Mouse (Mus musculus) hindbrain, embryonic 14.5 days (tissue): Measurements from ENCODE around the gene Cers5. TPM values are rescaled to one million over a fixed set of nuclear protein-coding genes. Genes with fewer than 3 reads are reported as not detected.

Experiments
- ATAC-seq: fragments of 200-750 bp; cut with Nextera tagmentation; 2 replicates; pipeline ENCODE4 v1.8.0; 2017; ENCODE audit warnings: moderate number of reproducible peaks, mild to moderate bottlenecking, moderate TSS enrichment, moderate library complexity; ENCODE audit not compliant: low FRiP score
- DNase-seq: peaks from one replicate; pipeline ENCODE4 v3.0.0-alpha.2; 2015; ENCODE audit warnings: low spot score
- H3K27ac ChIP-seq: fragments of 300-500 bp; sonication (generic); 2 replicates; pipeline ENCODE4 v1.5.1; 2014; ENCODE audit warnings: mild to moderate bottlenecking, moderate library complexity
- H3K27me3 ChIP-seq: fragments of 300-500 bp; sonication (generic); 2 replicates; pipeline ENCODE4 v1.6.1; 2014; ENCODE audit warnings: mild to moderate bottlenecking, low read length, mixed read lengths; ENCODE audit not compliant: control insufficient read depth, insufficient read depth
- H3K36me3 ChIP-seq: fragments of 300-500 bp; sonication (generic); replicated peaks from 2 replicates; pipeline ENCODE4 v1.6.1; 2014; ENCODE audit not compliant: control insufficient read depth, insufficient read depth
- H3K4me1 ChIP-seq: fragments of 300-500 bp; sonication (generic); replicated peaks from 2 replicates; pipeline ENCODE4 v1.6.1; 2014; ENCODE audit warnings: antibody characterized with exemption, low read length, mixed read lengths; ENCODE audit not compliant: control insufficient read depth, insufficient read depth
- H3K4me2 ChIP-seq: fragments of 300-500 bp; sonication (generic); replicated peaks from 2 replicates; pipeline ENCODE4 v1.6.1; 2014; ENCODE audit warnings: mild to moderate bottlenecking, moderate library complexity
- H3K4me3 ChIP-seq: fragments of 300-500 bp; sonication (generic); replicated peaks from 2 replicates; pipeline ENCODE4 v1.5.1; 2014; ENCODE audit warnings: mild to moderate bottlenecking, low read length
- H3K9ac ChIP-seq: fragments of 300-500 bp; sonication (generic); 2 replicates; pipeline ENCODE4 v1.6.1; 2014
- H3K9me3 ChIP-seq: fragments of 300-500 bp; sonication (generic); 2 replicates; pipeline ENCODE4 v1.6.1; 2016; ENCODE audit warnings: low read length; ENCODE audit not compliant: control insufficient read depth
- WGBS: fragments of 180-500 bp; shearing (Covaris S2); extraction: QIAGEN DNeasy Blood & Tissue Kit; methylation state at CpG from one replicate; pipeline ENCODE4 v1.1.7; 2014; 5-methylcytosine and 5-hydroxymethylcytosine counted together
- polyA plus RNA-seq: library from polyadenylated mRNA; unstranded; fragments of >200 nt; fragmentation: Nextera tagmentation; extraction: Ambion mirVana; gene quantifications from 2 replicates; pipeline ENCODE4 v1.2.1, GENCODE M21; 2014

The Cers5 gene
- polyA plus RNA-seq, 1 experiment from 2014 or later, result 78.5 TPM

GRCm38 (mm10) chr15:99771601-99772276 is 946 bp downstream of the Cers5 start:
- under 1% methylated on average over 58 of the region's 59 CpGs for WGBS
- DNase-seq, result peak; percentile 41
- H3K27me3 ChIP-seq, result no peaks in the 10 kb centered on the region
- H3K4me1 ChIP-seq, result peaks cover 15% of the 10 kb centered on the region
- peak; percentile 79 for ATAC-seq
- peak overlapping the region; percentile 91 for H3K27ac ChIP-seq
- H3K9me3 ChIP-seq, result no peaks in the 10 kb centered on the region
- H3K4me2 ChIP-seq, result peak overlapping the region; percentile 52
- H3K9ac ChIP-seq, result peak overlapping the region; percentile 86
- H3K4me3 ChIP-seq, result peak overlapping the region; percentile 71
- no peaks in the 10 kb centered on the region for H3K36me3 ChIP-seq

DNA sequence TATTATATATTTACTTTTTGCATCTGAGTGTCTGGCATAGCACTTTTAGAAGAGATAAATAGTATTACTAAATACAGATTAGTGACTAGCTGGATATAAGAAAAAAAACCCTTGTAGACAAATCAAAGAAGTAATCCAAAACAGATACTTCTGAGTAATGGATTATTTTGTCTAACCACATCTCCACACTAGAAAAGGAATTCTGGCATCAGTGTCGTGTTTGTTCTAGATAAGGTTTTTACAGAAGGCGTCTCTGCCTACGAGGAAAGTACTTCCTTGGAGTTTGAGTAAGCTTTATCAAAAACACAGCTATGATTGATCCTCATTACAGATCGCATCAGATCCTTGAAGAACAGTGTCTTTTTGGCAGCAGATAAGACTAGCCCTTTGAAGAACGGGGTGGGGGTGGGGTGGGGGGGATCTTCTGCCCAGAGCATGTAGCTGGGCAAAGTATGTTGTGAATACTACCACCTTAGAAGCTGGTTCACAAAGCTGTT is 1.6 kb downstream of the Cers5 start:
- Histone ChIP-seq H3K4me3 (peak overlapping the region; percentile 71), H3K27ac (no peak overlapping the region), H3K9ac (peak overlapping the region; percentile 86), H3K9me3 (no peaks in the 10 kb centered on the region), H3K4me2 (peak overlapping the region; percentile 52), H3K4me1 (peaks cover 15% of the 10 kb centered on the region), H3K27me3 (no peaks in the 10 kb centered on the region), H3K36me3 (no peaks in the 10 kb centered on the region)
- DNase-seq (no peak), ATAC-seq (no peak)
- WGBS, result 34% methylated on average over 5 of the region's 5 CpGs

DNA sequence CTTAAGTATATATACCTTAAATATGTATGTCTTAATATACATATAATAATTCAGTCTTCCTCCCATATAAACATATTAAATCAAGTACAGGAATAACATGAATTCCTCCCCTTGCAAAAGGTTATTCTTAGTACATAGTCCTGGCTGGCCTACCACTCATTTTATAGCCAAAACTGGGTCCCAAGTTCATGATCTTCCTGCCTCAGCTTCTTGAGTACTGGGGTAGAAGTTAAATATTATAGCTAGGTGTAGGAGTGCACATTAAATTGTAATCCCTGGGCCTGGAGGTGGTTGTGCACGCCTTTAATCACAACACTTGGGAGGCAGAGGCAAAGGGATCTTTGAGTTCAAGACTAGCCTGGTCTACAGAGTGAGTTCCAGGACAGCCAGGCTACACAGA is 3.9 kb downstream of the Cers5 start:
- no peak for DNase-seq
- H3K9me3 ChIP-seq, result no peaks in the 10 kb centered on the region
- no peak for ATAC-seq
- no peak overlapping the region for H3K4me2 ChIP-seq
- WGBS, result 97% methylated on average over 1 of the region's 1 CpGs
- peaks cover 15% of the 10 kb centered on the region for H3K4me1 ChIP-seq
- H3K27ac ChIP-seq, result no peak overlapping the region
- H3K36me3 ChIP-seq, result no peaks in the 10 kb centered on the region
- H3K9ac ChIP-seq, result no peak overlapping the region
- H3K27me3 ChIP-seq, result no peaks in the 10 kb centered on the region
- H3K4me3 ChIP-seq, result no peak overlapping the region

DNA sequence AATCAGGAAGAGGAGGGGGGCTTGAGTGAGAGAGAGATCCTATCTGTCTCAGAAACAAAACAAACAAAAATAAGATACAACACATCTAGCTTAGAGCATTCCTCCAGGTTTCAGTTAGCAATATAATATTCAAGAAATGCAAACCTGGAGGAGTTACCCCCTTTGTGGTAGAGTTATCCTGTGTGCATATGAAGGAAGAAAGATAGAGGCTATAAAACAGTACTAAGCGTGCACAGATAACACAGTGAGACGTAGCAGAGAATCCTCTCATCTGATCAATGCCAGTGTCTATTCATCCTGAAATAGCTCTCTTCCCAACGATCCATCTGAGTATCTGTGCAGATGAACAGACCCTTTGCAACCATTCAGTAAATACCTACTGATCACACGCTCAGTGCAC is 5.2 kb downstream of the Cers5 start:
- DNase-seq (no peak), ATAC-seq (no peak)
- Histone ChIP-seq H3K27ac (no peak overlapping the region), H3K9me3 (no peaks in the 10 kb centered on the region), H3K27me3 (no peaks in the 10 kb centered on the region), H3K9ac (no peak overlapping the region), H3K4me2 (no peak overlapping the region), H3K4me1 (peaks cover 12% of the 10 kb centered on the region), H3K4me3 (no peak overlapping the region), H3K36me3 (no peaks in the 10 kb centered on the region)
- 88% methylated on average over 4 of the region's 4 CpGs for WGBS

- Histone ChIP-seq H3K36me3 (peaks cover 8% of the 10 kb centered on the region), H3K27ac (no peak overlapping the region), H3K4me3 (no peak overlapping the region), H3K4me2 (no peak overlapping the region), H3K27me3 (no peaks in the 10 kb centered on the region), H3K9ac (no peak overlapping the region), H3K9me3 (no peaks in the 10 kb centered on the region), H3K4me1 (no peaks in the 10 kb centered on the region)
- WGBS, result 79% methylated on average over 3 of the region's 3 CpGs
- DNase-seq (no peak), ATAC-seq (no peak)
Measured at GRCm38 (mm10) chr15:99754204-99754603, 18.5 kb downstream of the Cers5 start.

DNA sequence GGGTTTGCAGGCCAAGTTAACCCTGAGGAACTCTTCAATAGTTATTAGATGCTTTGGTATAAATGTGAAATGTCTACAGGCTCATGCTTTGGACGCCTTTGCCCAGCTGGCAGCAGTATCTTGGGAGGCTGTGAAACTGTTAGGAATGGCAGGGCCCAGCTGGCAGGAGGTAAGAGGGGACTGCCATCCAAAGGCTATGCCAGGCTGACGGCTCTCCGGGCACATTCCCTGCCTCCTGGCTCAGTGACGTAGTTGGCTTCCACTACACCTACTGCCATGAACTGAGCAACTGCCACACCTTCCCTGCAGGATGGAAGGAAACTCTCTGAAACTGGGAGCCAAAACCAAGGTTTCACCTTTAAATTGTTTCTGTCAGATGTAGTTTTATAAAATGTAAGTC is 32.5 kb downstream of the Cers5 start:
- Histone ChIP-seq H3K27me3 (no peaks in the 10 kb centered on the region), H3K9me3 (no peaks in the 10 kb centered on the region), H3K27ac (no peak overlapping the region), H3K36me3 (peaks cover 81% of the 10 kb centered on the region), H3K4me2 (no peak overlapping the region), H3K4me1 (no peaks in the 10 kb centered on the region; the same call in 1 of the 2 replicates), H3K4me3 (no peak overlapping the region), H3K9ac (no peak overlapping the region)
- ATAC-seq, result no peak
- DNase-seq, result no peak
- WGBS, result 90% methylated on average over 4 of the region's 4 CpGs

- Histone ChIP-seq H3K27me3 (no peaks in the 10 kb centered on the region), H3K4me1 (no peaks in the 10 kb centered on the region; the same call in 1 of the 2 replicates), H3K4me2 (no peak overlapping the region), H3K4me3 (no peak overlapping the region), H3K36me3 (peaks cover 85% of the 10 kb centered on the region), H3K27ac (no peak overlapping the region), H3K9ac (no peak overlapping the region), H3K9me3 (no peaks in the 10 kb centered on the region)
- WGBS, result 88% methylated on average over 11 of the region's 11 CpGs
- no peak for DNase-seq
- ATAC-seq, result no peak
Measured at GRCm38 (mm10) chr15:99736675-99737074, 36.0 kb downstream of the Cers5 start.

GRCm38 (mm10) chr15:99735631-99736030 is 37.1 kb downstream of the Cers5 start:
- ATAC-seq (no peak), DNase-seq (no peak)
- no peaks in the 10 kb centered on the region; the same call in 1 of the 2 replicates for H3K4me1 ChIP-seq
- no peak overlapping the region for H3K4me2 ChIP-seq
- H3K27ac ChIP-seq, result no peak overlapping the region; the same call in 1 of the 2 replicates
- no peaks in the 10 kb centered on the region for H3K27me3 ChIP-seq
- H3K36me3 ChIP-seq, result peaks cover 74% of the 10 kb centered on the region
- no peaks in the 10 kb centered on the region for H3K9me3 ChIP-seq
- H3K4me3 ChIP-seq, result no peak overlapping the region
- H3K9ac ChIP-seq, result no peak overlapping the region
- 98% methylated on average over 2 of the region's 2 CpGs for WGBS

GRCm38 (mm10) chr15:99733186-99733585 is 39.5 kb downstream of the Cers5 start:
- Histone ChIP-seq H3K36me3 (peaks cover 61% of the 10 kb centered on the region), H3K4me2 (no peak overlapping the region), H3K4me3 (no peak overlapping the region), H3K9ac (no peak overlapping the region), H3K4me1 (no peaks in the 10 kb centered on the region; the same call in 1 of the 2 replicates), H3K27ac (no peak overlapping the region), H3K27me3 (no peaks in the 10 kb centered on the region), H3K9me3 (no peaks in the 10 kb centered on the region)
- 96% methylated on average over 5 of the region's 5 CpGs for WGBS
- ATAC-seq (no peak), DNase-seq (no peak)
